In the genomic region with DNA sequence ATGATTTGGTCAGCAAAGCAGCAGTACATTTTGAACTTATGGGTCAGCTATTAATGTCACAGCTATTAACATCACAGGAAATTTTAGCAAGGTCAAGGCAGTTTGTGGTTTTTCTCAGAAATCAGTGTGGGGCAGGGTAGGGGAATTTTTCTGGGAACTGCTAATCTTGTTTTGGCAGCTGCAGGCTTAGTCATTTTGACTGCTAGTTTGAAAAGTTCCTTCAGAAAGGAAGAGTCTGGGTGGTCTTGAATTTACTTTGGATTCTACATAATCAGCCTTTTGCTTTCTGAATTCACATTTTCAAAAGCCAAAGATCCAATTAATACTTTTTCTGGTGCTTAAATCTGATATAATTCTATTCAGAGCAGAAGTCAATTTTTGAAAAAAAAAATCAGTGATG, we compare ENCODE assay signal across 35 mouse cellular contexts. TPM values are rescaled to one million over a fixed set of nuclear protein-coding genes. Genes with fewer than 3 reads are reported as not detected.
"Had no signal": no experiment of that assay in that cellular context is flagged by ENCODE, and none has a peak within 500 bp of the region (broad histone marks: within the 10 kb centered on the region; RNA-seq: fewer than 3 reads in every experiment).

No protein-coding gene starts in this region.

- H3K27ac ChIP-seq: heart, adult 2 months; heart, embryonic 13.5 days; heart, embryonic 15.5 days; hindbrain, embryonic 13.5 days; hindbrain, embryonic 15.5 days; hindbrain, postnatal 0 days; kidney, postnatal 0 days; limb, embryonic 13.5 days; limb, embryonic 15.5 days; liver, embryonic 12.5 days; liver, embryonic 14.5 days had no signal

- H3K9ac ChIP-seq: heart, embryonic 13.5 days; heart, embryonic 15.5 days; hindbrain, embryonic 13.5 days; hindbrain, embryonic 15.5 days; limb, embryonic 13.5 days; limb, embryonic 15.5 days; liver, embryonic 12.5 days; liver, embryonic 14.5 days had no signal

- H3K4me1 ChIP-seq: heart, embryonic 13.5 days; heart, embryonic 15.5 days; hindbrain, embryonic 13.5 days; hindbrain, embryonic 15.5 days; limb, embryonic 13.5 days; limb, embryonic 15.5 days; liver, embryonic 12.5 days had no signal

- H3K4me2 ChIP-seq: heart, embryonic 11.5 days; heart, embryonic 13.5 days; heart, embryonic 15.5 days; hindbrain, embryonic 13.5 days; hindbrain, embryonic 15.5 days; limb, embryonic 13.5 days; limb, embryonic 15.5 days; liver, embryonic 12.5 days had no signal

- H3K4me3 ChIP-seq: heart, adult 2 months; heart, embryonic 13.5 days; heart, embryonic 15.5 days; hindbrain, embryonic 13.5 days; hindbrain, embryonic 15.5 days; limb, embryonic 13.5 days; limb, embryonic 15.5 days; liver, embryonic 12.5 days had no signal

- DNase-seq: gastrocnemius, postnatal 14 days; gastrocnemius, postnatal 36 days; heart, adult 11 months; heart, adult 2 months; heart, postnatal 14 days; heart, postnatal 36 days; kidney, adult 11 months; kidney, adult 8-10 months; kidney, postnatal 14 days; kidney, postnatal 36 days; layer of hippocampus, adult 9-11 months; layer of hippocampus, postnatal 36 days; left cerebral cortex, postnatal 4 days had no signal

- ATAC-seq: hindbrain, postnatal 0 days; intestine, embryonic 16.5 days; liver, embryonic 12.5 days had no signal

- H3K9me3 ChIP-seq: heart, embryonic 15.5 days; hindbrain, embryonic 15.5 days; limb, embryonic 13.5 days; limb, embryonic 15.5 days; liver, embryonic 12.5 days had no signal

- H3K27me3 ChIP-seq: heart, embryonic 13.5 days; heart, embryonic 15.5 days; hindbrain, embryonic 13.5 days; hindbrain, embryonic 15.5 days; limb, embryonic 13.5 days; limb, embryonic 15.5 days; liver, embryonic 12.5 days had no signal

- H3K36me3 ChIP-seq: heart, embryonic 13.5 days; heart, embryonic 15.5 days; hindbrain, embryonic 13.5 days; hindbrain, embryonic 15.5 days; limb, embryonic 13.5 days; limb, embryonic 15.5 days; liver, embryonic 12.5 days had no signal

RNA-seq across cellular contexts. Expression of a gene that starts 1.4 kb away (rescaled TPM):
- total RNA-seq: gastrocnemius, adult 8-10 months; gastrocnemius, postnatal 14 days; gastrocnemius, postnatal 36 days; heart, adult 2 months; heart, postnatal 36 days; hematopoietic stem cell, adult 5-6 weeks; hindbrain, postnatal 0 days; layer of hippocampus, adult 18-20 months; left cerebral cortex, postnatal 25 days; liver, adult 2 months had no signal
- polyA plus RNA-seq: heart, adult 2 months; heart, embryonic 11.5 days; heart, embryonic 13.5 days; heart, postnatal 0 days; hindbrain, postnatal 0 days; intestine, embryonic 14.5 days; intestine, embryonic 16.5 days; large intestine, adult 2 months; limb, embryonic 11.5 days; limb, embryonic 13.5 days; limb, embryonic 15.5 days; liver, adult 2 months; liver, embryonic 12.5 days; liver, embryonic 14.5 days; liver, embryonic 16.5 days had no signal
